Comparison of ENCODE assay signal across 28 mouse cellular contexts in the genomic region with DNA sequence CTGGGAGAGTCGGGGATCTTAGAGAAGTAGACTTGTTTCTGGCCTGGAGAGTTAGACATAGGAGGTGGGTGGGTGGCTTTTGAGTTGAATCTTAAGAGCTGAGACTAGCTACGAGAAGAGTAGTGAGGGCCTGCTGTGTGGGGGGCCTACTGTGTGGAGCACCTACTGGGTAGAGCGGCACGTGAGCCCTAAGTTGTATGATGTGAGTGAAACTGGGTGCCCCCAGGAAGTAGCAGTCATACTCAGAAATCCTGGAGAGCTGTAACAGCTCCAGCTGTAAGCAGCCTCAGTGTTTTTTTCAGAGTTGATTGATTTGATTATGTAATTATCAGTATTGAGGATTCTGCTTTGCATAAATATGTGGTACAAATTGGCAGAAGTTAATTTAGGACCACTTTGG. TPM values are rescaled to one million over a fixed set of nuclear protein-coding genes. Genes with fewer than 3 reads are reported as not detected.
DNase-seq lines count a peak whose midpoint lies in the region; ATAC-seq and TF ChIP-seq lines count a peak whose summit lies in the region.
"Had no signal": no experiment of that assay in that cellular context is flagged by ENCODE, and none has a peak within 500 bp of the region (broad histone marks: within the 10 kb centered on the region; RNA-seq: fewer than 3 reads in every experiment).

No protein-coding gene starts in this region.

- peaks cover 67% of the 10 kb centered on the region for H3K4me1 ChIP-seq in heart, embryonic 11.5 days (ENCODE audit: control insufficient read depth, insufficient read depth, low read length)
- H3K4me1 ChIP-seq in heart, adult 2 months (ENCODE audit: control insufficient read depth, insufficient read depth, low read length) = peaks cover 43% of the 10 kb centered on the region
- H3K4me1 ChIP-seq in embryonic facial prominence, embryonic 12.5 days = peaks cover 63% of the 10 kb centered on the region

- no peak for TF ChIP-seq CTCF in heart, adult 2 months (IDR thresholded peaks at IDR 0.05)

- H3K4me2 ChIP-seq in heart, embryonic 11.5 days = no peak overlapping the region
- H3K4me2 ChIP-seq in embryonic facial prominence, embryonic 12.5 days (replicated peaks) = no peak overlapping the region
- H3K4me2 ChIP-seq: hindbrain, embryonic 15.5 days; intestine, embryonic 15.5 days; limb, embryonic 15.5 days; liver, embryonic 13.5 days; midbrain, embryonic 12.5 days; neural tube, embryonic 12.5 days had no signal

- intact Hi-C loops in heart, adult 2 months (cut with DNase I) = no loop called here

- H3K27ac ChIP-seq in heart, embryonic 11.5 days (ENCODE audit: low read depth, low read length) = no peak overlapping the region
- H3K27ac ChIP-seq in heart, adult 2 months = no peak overlapping the region
- H3K27ac ChIP-seq in embryonic facial prominence, embryonic 12.5 days = 0 out of 2 replicates have a peak overlapping the region, but pooled peaks have one; percentile 41
- H3K27ac ChIP-seq: hindbrain, embryonic 15.5 days; intestine, embryonic 15.5 days; limb, embryonic 10.5 days; limb, embryonic 15.5 days; liver, embryonic 13.5 days; midbrain, embryonic 12.5 days; neural tube, embryonic 12.5 days; stomach, postnatal 0 days had no signal

- no peaks in the 10 kb centered on the region; the same call in 1 of the 2 replicates for H3K36me3 ChIP-seq in heart, embryonic 11.5 days (ENCODE audit: control insufficient read depth, insufficient read depth, low read length)
- H3K36me3 ChIP-seq in heart, adult 2 months (ENCODE audit: control insufficient read depth, insufficient read depth, low read length) = no peaks in the 10 kb centered on the region; the same call in 1 of the 2 replicates
- H3K36me3 ChIP-seq in embryonic facial prominence, embryonic 12.5 days = no peaks in the 10 kb centered on the region
- H3K36me3 ChIP-seq: hindbrain, embryonic 15.5 days; intestine, embryonic 15.5 days; limb, embryonic 10.5 days; limb, embryonic 15.5 days; liver, embryonic 13.5 days; midbrain, embryonic 12.5 days; neural tube, embryonic 12.5 days had no signal

- no peak for TF ChIP-seq EP300 in heart, adult 2 months (IDR thresholded peaks at IDR 0.05; ENCODE audit: insufficient read depth, low read depth, low read length)

- H3K79me2 ChIP-seq in heart, adult 2 months (replicated peaks; ENCODE audit: control insufficient read depth, insufficient read depth, low read length) = peaks cover 14% of the 10 kb centered on the region

- H3K9me3 ChIP-seq in heart, embryonic 11.5 days (replicated peaks; ENCODE audit: control insufficient read depth, low read length) = no peaks in the 10 kb centered on the region
- H3K9me3 ChIP-seq in embryonic facial prominence, embryonic 12.5 days = no peaks in the 10 kb centered on the region
- H3K9me3 ChIP-seq: hindbrain, embryonic 15.5 days; intestine, embryonic 15.5 days; limb, embryonic 10.5 days; limb, embryonic 15.5 days; liver, embryonic 13.5 days; midbrain, embryonic 12.5 days; neural tube, embryonic 12.5 days had no signal

- no peak for ATAC-seq in heart, embryonic 11.5 days (replicated peaks; ENCODE audit: insufficient number of reproducible peaks, low FRiP score, low TSS enrichment)
- ATAC-seq in embryonic facial prominence, embryonic 12.5 days (ENCODE audit: insufficient number of reproducible peaks, insufficient read depth, low FRiP score, low TSS enrichment) = no peak
- ATAC-seq: forebrain, postnatal 0 days; intestine, embryonic 15.5 days; lung, postnatal 0 days had no signal

- DNase-seq in heart, adult 2 months = no peak
- DNase-seq in thymus, postnatal 14 days = peak; percentile 21
- no peak for DNase-seq in thymus, postnatal 25 days
- DNase-seq in lung, postnatal 25 days (ENCODE audit: low spot score) = no peak
- no peak for DNase-seq in B cell, adult 2 months
- no peak for DNase-seq in adrenal gland, adult 18-20 months (ENCODE audit: low spot score in 2 of 2)
- DNase-seq: adrenal gland, postnatal 25 days; cerebellum, adult 8-10 months; cerebellum, postnatal 25 days; forebrain, postnatal 0 days; kidney, adult 8-10 months; kidney, postnatal 10 days; liver, embryonic 13.5 days; lung, adult 18-20 months; right cerebral cortex, adult 18-20 months; thymus, adult 18-20 months had no signal

- no peak overlapping the region for H3K4me3 ChIP-seq in heart, embryonic 11.5 days (ENCODE audit: low read depth, low read length)
- H3K4me3 ChIP-seq in heart, adult 2 months = no peak overlapping the region
- H3K4me3 ChIP-seq in embryonic facial prominence, embryonic 12.5 days = no peak overlapping the region
- H3K4me3 ChIP-seq: erythroblast, embryonic 14.5 days; hindbrain, embryonic 15.5 days; intestine, embryonic 15.5 days; limb, embryonic 10.5 days; limb, embryonic 15.5 days; liver, embryonic 13.5 days; midbrain, embryonic 12.5 days; myocyte; neural tube, embryonic 12.5 days had no signal

- H3K9ac ChIP-seq in heart, embryonic 11.5 days (ENCODE audit: low read depth, low read length) = peak overlapping the region; percentile 22; the same call in 1 of the 2 replicates
- H3K9ac ChIP-seq in heart, adult 2 months (ENCODE audit: low read depth, low read length) = no peak overlapping the region
- H3K9ac ChIP-seq in embryonic facial prominence, embryonic 12.5 days = no peak overlapping the region
- H3K9ac ChIP-seq: forebrain, postnatal 0 days; hindbrain, embryonic 15.5 days; intestine, embryonic 15.5 days; limb, embryonic 15.5 days; liver, embryonic 13.5 days; midbrain, embryonic 12.5 days; neural tube, embryonic 12.5 days had no signal

- WGBS in heart, embryonic 11.5 days (ENCODE audit: insufficient replicate concordance) = 81% methylated on average over 4 of the region's 4 CpGs
- WGBS in heart, adult 2 months = 78% methylated on average over 4 of the region's 4 CpGs
- WGBS in embryonic facial prominence, embryonic 12.5 days = 70% methylated on average over 4 of the region's 4 CpGs

- TF ChIP-seq POLR2A in heart, adult 2 months (IDR thresholded peaks at IDR 0.05; ENCODE audit: insufficient read depth, low read depth, low read length) = no peak

- no peaks in the 10 kb centered on the region for H3K27me3 ChIP-seq in heart, embryonic 11.5 days (ENCODE audit: control insufficient read depth, insufficient read depth, low read length)
- no peaks in the 10 kb centered on the region for H3K27me3 ChIP-seq in heart, adult 2 months (ENCODE audit: control insufficient read depth, insufficient read depth, low read length)
- H3K27me3 ChIP-seq in embryonic facial prominence, embryonic 12.5 days = no peaks in the 10 kb centered on the region
- H3K27me3 ChIP-seq: hindbrain, embryonic 15.5 days; intestine, embryonic 15.5 days; limb, embryonic 15.5 days; liver, embryonic 13.5 days; midbrain, embryonic 12.5 days; neural tube, embryonic 12.5 days had no signal

RNA-seq across cellular contexts. Expression of gene Elovl5, which starts 11.6 kb away (rescaled TPM):
- 91.2 and 102 TPM in 2 replicates for polyA plus RNA-seq in heart, embryonic 11.5 days (2014; fragmentation: Nextera tagmentation; extraction: Ambion mirVana)
- 10 to 100 TPM; 34.0 to 37.5 TPM for total RNA-seq in heart, adult 2 months (2021)
- polyA plus RNA-seq in heart, adult 2 months (2012; rRNA removed) = 35.9 and 50.2 TPM in 2 replicates
- polyA plus RNA-seq in embryonic facial prominence, embryonic 12.5 days (2016; fragmentation: Nextera tagmentation; extraction: Ambion mirVana) = 74.7 and 76.7 TPM in 2 replicates
- 100 to 1,000 TPM; 618 to 823 TPM for total RNA-seq in adrenal gland, adult 18-20 months (2021)
